Mouse (Mus musculus): ENCODE measurements around the gene Tm6sf2. TPM values are rescaled to one million over a fixed set of nuclear protein-coding genes. Genes with fewer than 3 reads are reported as not detected.

The Tm6sf2 gene
- polyA plus RNA-seq, 1 experiment from 2014 or later = 0.59 TPM

DNA sequence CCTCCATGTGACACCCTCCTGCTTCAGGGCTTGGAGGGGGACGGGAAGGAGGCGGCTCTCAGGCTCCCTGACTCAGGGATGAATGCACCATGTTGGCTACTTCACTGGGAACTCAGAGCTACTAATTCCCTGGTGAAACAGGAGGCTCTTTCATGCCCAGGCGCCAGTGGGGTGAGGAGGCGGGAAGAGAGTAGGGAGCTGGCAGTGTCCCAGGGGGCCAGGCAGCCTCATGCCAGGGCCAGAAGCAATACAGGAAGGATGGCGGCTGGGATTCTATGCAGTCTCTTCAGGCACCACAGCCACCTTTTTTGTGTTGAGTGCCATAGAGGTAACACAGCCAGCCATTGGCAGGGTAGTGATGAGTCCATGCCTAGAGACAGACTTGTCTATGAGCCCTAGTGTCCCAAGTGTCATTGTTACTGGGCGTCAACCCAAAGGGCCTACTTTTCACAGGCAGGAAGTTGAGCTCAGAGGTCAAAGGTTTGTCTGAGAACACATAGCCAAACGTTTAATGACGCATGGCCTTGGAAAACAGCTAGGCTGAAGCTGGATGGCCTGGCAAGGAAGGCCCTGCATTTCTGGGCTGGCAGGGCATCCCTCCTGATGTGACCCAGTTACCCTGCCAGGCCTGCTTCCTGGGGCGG, 56.7 kb downstream of the Tm6sf2 start:
- DNase-seq (ENCODE audit: low spot score) = no peak
- Histone ChIP-seq H3K36me3 (peaks cover 23% of the 10 kb centered on the region), H3K27ac (no peak overlapping the region), H3K9me3 (replicated peaks) (no peaks in the 10 kb centered on the region), H3K4me3 (no peak overlapping the region), H3K27me3 (ENCODE audit: low read depth, poor library complexity, severe bottlenecking) (peaks cover 5% of the 10 kb centered on the region; the same call in 1 of the 2 replicates), H3K4me1 (peaks cover 16% of the 10 kb centered on the region)
- WGBS = 69% methylated on average over 9 of the region's 9 CpGs

Small RNA genes lying within 50 kb of the gene (microRNA-seq; reads per million reads assigned to microRNA genes)
- gene Mir7066 = not detected

Other genes starting within 250 kb of the Tm6sf2 start
- 9.2 and 9.6 TPM in 2 replicates for gene Pbx4, start 240.4 kb upstream of the Tm6sf2 start, polyA plus RNA-seq (2016; fragmentation: Nextera tagmentation; extraction: Ambion mirVana)
- 0.40 TPM in 2 replicates for gene Cilp2, start 185.2 kb upstream of the Tm6sf2 start, polyA plus RNA-seq (2016; fragmentation: Nextera tagmentation; extraction: Ambion mirVana)
- gene Tssk6, start 170.7 kb upstream of the Tm6sf2 start, polyA plus RNA-seq (2016; fragmentation: Nextera tagmentation; extraction: Ambion mirVana) = 5.0 and 5.9 TPM in 2 replicates
- 165 and 166 TPM in 2 replicates for gene Ndufa13, start 170.4 kb upstream of the Tm6sf2 start, polyA plus RNA-seq (2016; fragmentation: Nextera tagmentation; extraction: Ambion mirVana)
- 2.0 and 2.9 TPM in 2 replicates for gene Yjefn3, start 170.2 kb upstream of the Tm6sf2 start, polyA plus RNA-seq (2016; fragmentation: Nextera tagmentation; extraction: Ambion mirVana)
- gene Gatad2a, start 76.5 kb upstream of the Tm6sf2 start, polyA plus RNA-seq (2016; fragmentation: Nextera tagmentation; extraction: Ambion mirVana) = 58.9 and 69.2 TPM in 2 replicates
- gene Mau2, start 30.2 kb upstream of the Tm6sf2 start, polyA plus RNA-seq (2016; fragmentation: Nextera tagmentation; extraction: Ambion mirVana) = 59.5 and 66.7 TPM in 2 replicates
- gene Sugp1, start 30.1 kb upstream of the Tm6sf2 start, polyA plus RNA-seq (2016; fragmentation: Nextera tagmentation; extraction: Ambion mirVana) = 53.5 and 60.7 TPM in 2 replicates
- gene Hapln4, start 10.5 kb downstream of the Tm6sf2 start, polyA plus RNA-seq (2016; fragmentation: Nextera tagmentation; extraction: Ambion mirVana) = 0.04 TPM in 1 of 2 replicates, not detected in the other
- 0.29 and 0.61 TPM in 2 replicates for gene Ncan, start 47.9 kb downstream of the Tm6sf2 start, polyA plus RNA-seq (2016; fragmentation: Nextera tagmentation; extraction: Ambion mirVana)
- gene Nr2c2ap, start 58.4 kb downstream of the Tm6sf2 start, polyA plus RNA-seq (2016; fragmentation: Nextera tagmentation; extraction: Ambion mirVana) = 29.6 and 35.9 TPM in 2 replicates
- 20.1 and 27.9 TPM in 2 replicates for gene Rfxank, start 66.2 kb downstream of the Tm6sf2 start, polyA plus RNA-seq (2016; fragmentation: Nextera tagmentation; extraction: Ambion mirVana)
- gene Borcs8, start 66.6 kb downstream of the Tm6sf2 start, polyA plus RNA-seq (2016; fragmentation: Nextera tagmentation; extraction: Ambion mirVana) = 45.3 and 49.8 TPM in 2 replicates
- 0.29 and 0.60 TPM in 2 replicates for gene Mef2b, start 66.8 kb downstream of the Tm6sf2 start, polyA plus RNA-seq (2016; fragmentation: Nextera tagmentation; extraction: Ambion mirVana)
- 79.8 and 85.0 TPM in 2 replicates for gene Tmem161a, start 99.4 kb downstream of the Tm6sf2 start, polyA plus RNA-seq (2016; fragmentation: Nextera tagmentation; extraction: Ambion mirVana)
- gene Slc25a42, start 139.4 kb downstream of the Tm6sf2 start, polyA plus RNA-seq (2016; fragmentation: Nextera tagmentation; extraction: Ambion mirVana) = 2.8 and 3.6 TPM in 2 replicates
- 39.7 and 51.4 TPM in 2 replicates for gene Sugp2, start 161.3 kb downstream of the Tm6sf2 start, polyA plus RNA-seq (2016; fragmentation: Nextera tagmentation; extraction: Ambion mirVana)
- 26.8 and 27.6 TPM in 2 replicates for gene Armc6, start 161.5 kb downstream of the Tm6sf2 start, polyA plus RNA-seq (2016; fragmentation: Nextera tagmentation; extraction: Ambion mirVana)
- gene Homer3, start 209.9 kb downstream of the Tm6sf2 start, polyA plus RNA-seq (2016; fragmentation: Nextera tagmentation; extraction: Ambion mirVana) = 139 and 151 TPM in 2 replicates
- 58.9 and 59.4 TPM in 2 replicates for gene Ddx49, start 229.6 kb downstream of the Tm6sf2 start, polyA plus RNA-seq (2016; fragmentation: Nextera tagmentation; extraction: Ambion mirVana)
- 293 and 321 TPM in 2 replicates for gene Cope, start 229.6 kb downstream of the Tm6sf2 start, polyA plus RNA-seq (2016; fragmentation: Nextera tagmentation; extraction: Ambion mirVana)
- 3.2 and 4.6 TPM in 2 replicates for gene Cers1, start 242.9 kb downstream of the Tm6sf2 start, polyA plus RNA-seq (2016; fragmentation: Nextera tagmentation; extraction: Ambion mirVana)

Data from limb, embryonic 10.5 days (tissue).